In genomic region chr1:193562242-193562641, GRCm38 (mm10) we compare ENCODE assay signal across 27 mouse cellular contexts.
DNase-seq lines count a peak whose midpoint lies in the region; ATAC-seq and TF ChIP-seq lines count a peak whose summit lies in the region.
"Had no signal": no experiment of that assay in that cellular context is flagged by ENCODE, and none has a peak within 500 bp of the region (broad histone marks: within the 10 kb centered on the region; RNA-seq: fewer than 3 reads in every experiment).

No protein-coding gene starts in this region.

- no peaks in the 10 kb centered on the region for H3K9me3 ChIP-seq in stomach, postnatal 0 days (ENCODE audit: control insufficient read depth, low read length)
- H3K9me3 ChIP-seq: embryonic facial prominence, embryonic 12.5 days; forebrain, embryonic 12.5 days; forebrain, embryonic 15.5 days; G1E; heart, embryonic 12.5 days; heart, embryonic 15.5 days; hindbrain, embryonic 10.5 days; hindbrain, embryonic 13.5 days had no signal

- peak; percentile 79 for TF ChIP-seq EP300 in stomach, postnatal 0 days (optimal IDR thresholded peaks at IDR 0.05)

- H3K4me1 ChIP-seq in stomach, postnatal 0 days (replicated peaks; ENCODE audit: control insufficient read depth, insufficient read depth) = no peaks in the 10 kb centered on the region; the same call in 1 of the 2 replicates
- H3K4me1 ChIP-seq: forebrain, embryonic 12.5 days; hindbrain, embryonic 10.5 days had no signal

- no peak for TF ChIP-seq CTCF in stomach, postnatal 0 days (IDR thresholded peaks at IDR 0.05; ENCODE audit: low read depth)

- DNase-seq in heart, adult 11 months = peak; percentile 43
- DNase-seq in heart, adult 18-20 months = no peak
- DNase-seq in gonadal fat pad, adult 2 months (ENCODE audit: low read depth) = peak; percentile 99
- no peak for DNase-seq in stomach, postnatal 0 days (ENCODE audit: low spot score)
- DNase-seq in urinary bladder, postnatal 4 days (ENCODE audit: low spot score in 2 of 2) = no peak
- DNase-seq in adrenal gland, postnatal 14 days = no peak
- DNase-seq: adrenal gland, adult 8-10 months; adrenal gland, postnatal 36 days; B cell, adult 2 months; cerebellum, adult 18-20 months; cerebellum, adult 9-10 months; cerebellum, postnatal 14 days; gastrocnemius, postnatal 25 days; heart, postnatal 10 days; heart, postnatal 36 days; kidney, adult 18-20 months had no signal

- no peak overlapping the region for H3K9ac ChIP-seq in stomach, postnatal 0 days (ENCODE audit: low read length)
- H3K9ac ChIP-seq: forebrain, embryonic 12.5 days; forebrain, embryonic 15.5 days; heart, embryonic 12.5 days; heart, embryonic 15.5 days; hindbrain, embryonic 13.5 days had no signal

- 0 out of 2 replicates have a peak overlapping the region, but pooled peaks have one; percentile 35 for H3K27ac ChIP-seq in stomach, postnatal 0 days (replicated peaks)
- H3K27ac ChIP-seq: embryonic facial prominence, embryonic 12.5 days; forebrain, embryonic 12.5 days; forebrain, embryonic 15.5 days; heart, embryonic 15.5 days; hindbrain, embryonic 10.5 days; hindbrain, embryonic 13.5 days had no signal

- no peak overlapping the region for H3K4me2 ChIP-seq in stomach, postnatal 0 days (replicated peaks; ENCODE audit: low read depth)
- H3K4me2 ChIP-seq: embryonic facial prominence, embryonic 12.5 days; forebrain, embryonic 12.5 days; forebrain, embryonic 15.5 days; heart, embryonic 12.5 days; heart, embryonic 15.5 days; hindbrain, embryonic 13.5 days had no signal

- WGBS in stomach, postnatal 0 days = 79% methylated on average over 2 of the region's 2 CpGs

- no peak overlapping the region for H3K4me3 ChIP-seq in stomach, postnatal 0 days (ENCODE audit: low read depth, low read length)
- H3K4me3 ChIP-seq: embryonic facial prominence, embryonic 12.5 days; forebrain, embryonic 12.5 days; forebrain, embryonic 15.5 days; heart, embryonic 12.5 days; heart, embryonic 15.5 days; hindbrain, embryonic 10.5 days; hindbrain, embryonic 13.5 days had no signal

- H3K27me3 ChIP-seq in stomach, postnatal 0 days (ENCODE audit: control insufficient read depth, insufficient read depth, low read length) = no peaks in the 10 kb centered on the region
- H3K27me3 ChIP-seq: embryonic facial prominence, embryonic 12.5 days; forebrain, embryonic 12.5 days; forebrain, embryonic 15.5 days; heart, embryonic 12.5 days; hindbrain, embryonic 13.5 days; Patski had no signal

- H3K36me3 ChIP-seq in stomach, postnatal 0 days (ENCODE audit: control insufficient read depth, insufficient read depth, low read length) = no peaks in the 10 kb centered on the region
- H3K36me3 ChIP-seq: embryonic facial prominence, embryonic 12.5 days; forebrain, embryonic 12.5 days; forebrain, embryonic 15.5 days; G1E; heart, embryonic 12.5 days; heart, embryonic 15.5 days; hindbrain, embryonic 10.5 days; hindbrain, embryonic 13.5 days had no signal

- ATAC-seq in stomach, postnatal 0 days (ENCODE audit: low FRiP score, low TSS enrichment) = no peak
- ATAC-seq: forebrain, embryonic 15.5 days; hindbrain, embryonic 16.5 days; intestine, embryonic 16.5 days; Patski had no signal

Comparison
In these comparisons a context has a peak if more than half of its experiments do, and no peak if none do; other contexts are left out.
1. DNase-seq: peak in heart, adult 11 months (single experiment) and gonadal fat pad, adult 2 months (single experiment); none in heart, adult 18-20 months (0 of 2), stomach, postnatal 0 days (single experiment), urinary bladder, postnatal 4 days (0 of 2) and adrenal gland, postnatal 14 days (single experiment).